Mouse (Mus musculus): ENCODE results near the gene Tbc1d9b.
"Not testable (repeated sequence)": the region's sequence is repeated elsewhere in the genome, so short reads cannot be mapped to it uniquely, and the experiment has no call there.

Gene Tbc1d9b

DNA sequence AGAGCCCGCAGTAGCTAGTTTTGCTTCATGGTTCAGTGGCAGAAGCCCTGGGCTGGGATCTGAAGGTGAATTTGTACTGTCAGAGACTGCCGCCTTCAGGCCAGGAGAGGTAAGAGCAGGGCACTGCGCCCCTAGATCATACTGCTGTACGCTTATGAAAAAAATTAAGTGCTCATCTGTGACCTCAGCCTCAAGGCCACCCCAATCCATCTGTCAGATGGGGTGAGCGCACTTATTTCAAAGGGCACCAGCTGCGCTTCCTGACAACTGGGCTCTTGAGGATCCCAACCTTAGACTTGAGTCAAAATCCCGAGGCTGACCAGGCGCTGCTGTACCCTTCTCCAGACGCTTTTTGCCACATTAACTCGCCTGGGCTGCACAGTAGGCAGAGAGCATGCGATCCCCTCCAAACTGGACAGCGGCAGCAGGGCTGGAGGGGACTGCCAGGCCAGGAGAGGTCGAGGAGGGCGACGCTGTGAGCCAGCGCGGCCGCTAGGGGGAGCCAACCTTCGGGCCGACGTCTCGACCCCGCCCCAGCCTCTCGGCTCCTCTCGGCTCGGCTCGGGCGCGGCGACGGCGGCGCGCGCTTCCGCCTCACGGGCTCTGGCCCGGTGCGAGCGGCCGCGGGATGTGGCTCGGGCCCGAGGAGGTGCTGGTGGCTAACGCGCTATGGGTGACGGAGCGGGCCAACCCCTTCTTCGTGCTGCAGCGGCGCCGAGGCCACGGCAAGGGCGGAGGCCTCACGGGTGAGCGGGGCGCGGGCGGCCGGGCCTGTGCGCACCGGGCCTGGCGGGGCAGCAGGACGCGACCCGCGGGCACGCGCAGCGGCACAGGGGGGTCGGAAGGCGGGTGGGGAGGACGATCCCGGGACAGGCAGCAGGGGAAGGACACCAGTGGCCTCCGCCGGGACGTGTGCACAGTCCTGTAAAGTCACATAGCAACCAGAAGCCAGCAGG lies at the start of gene Tbc1d9b:
Gene Tbc1d9b (plus strand): TSS at position 586 of the 956 bp plus-strand sequence.
- DNase-seq (ENCODE audit: low read depth) = peak; percentile 70

GRCm38 (mm10) chr11:50086211-50086610 lies 45.0 kb upstream of the Tbc1d9b start:
- no peak for DNase-seq (ENCODE audit: low read depth)

DNA sequence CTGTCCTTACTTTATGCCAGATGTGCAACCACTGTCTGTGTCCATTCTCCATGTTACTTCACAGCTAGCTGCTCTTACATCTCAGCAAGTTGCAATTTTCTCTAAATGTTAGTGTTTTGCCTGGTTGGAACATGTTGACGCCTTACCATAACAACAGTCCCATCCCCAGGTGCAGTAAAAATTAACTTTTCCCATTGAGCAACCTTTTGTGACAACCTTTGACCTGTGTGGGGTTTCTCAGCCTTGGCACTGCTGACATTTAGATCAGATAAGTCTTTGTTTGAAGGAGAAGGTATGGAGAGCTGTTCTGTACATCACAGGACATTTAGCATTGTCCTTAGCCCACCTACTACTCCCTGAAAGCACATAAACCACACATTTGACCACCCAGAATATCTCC lies 41.4 kb upstream of the Tbc1d9b start:
- no peak for DNase-seq (ENCODE audit: low read depth)

DNA sequence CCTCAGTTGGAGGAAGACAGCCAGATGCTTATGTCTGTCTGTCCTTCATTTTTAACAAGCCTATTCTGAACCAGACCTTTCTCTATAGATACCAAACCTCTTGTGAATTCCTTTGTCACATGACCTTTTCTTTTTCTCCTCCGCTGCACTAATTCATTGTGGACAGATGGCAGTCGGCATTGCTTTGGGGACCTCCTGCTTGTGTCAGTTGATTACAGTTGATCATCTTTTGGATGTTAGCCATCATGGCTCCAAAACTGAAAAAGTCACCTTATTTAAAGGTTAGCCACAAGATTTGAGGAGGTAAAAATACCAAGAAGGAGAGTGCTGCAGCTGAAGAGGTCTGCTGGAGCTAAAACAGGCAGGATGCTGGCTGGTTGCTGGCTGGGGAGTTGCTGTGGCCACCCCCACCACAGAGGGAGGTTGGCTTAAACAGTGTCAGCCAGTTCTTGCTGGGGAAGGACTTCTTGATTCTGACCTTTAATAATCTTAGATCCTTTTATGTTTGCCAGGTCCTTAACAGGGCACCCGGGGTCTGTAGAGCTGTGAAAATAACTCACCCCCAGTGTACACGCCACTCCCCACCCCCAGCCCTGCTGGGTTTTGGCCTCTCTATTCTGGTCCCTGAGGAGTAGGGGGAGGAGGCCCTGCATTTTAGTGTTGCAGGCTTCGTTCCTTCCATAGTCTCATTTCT lies 40.1 kb upstream of the Tbc1d9b start:
- no peak for DNase-seq (ENCODE audit: low read depth)

DNA sequence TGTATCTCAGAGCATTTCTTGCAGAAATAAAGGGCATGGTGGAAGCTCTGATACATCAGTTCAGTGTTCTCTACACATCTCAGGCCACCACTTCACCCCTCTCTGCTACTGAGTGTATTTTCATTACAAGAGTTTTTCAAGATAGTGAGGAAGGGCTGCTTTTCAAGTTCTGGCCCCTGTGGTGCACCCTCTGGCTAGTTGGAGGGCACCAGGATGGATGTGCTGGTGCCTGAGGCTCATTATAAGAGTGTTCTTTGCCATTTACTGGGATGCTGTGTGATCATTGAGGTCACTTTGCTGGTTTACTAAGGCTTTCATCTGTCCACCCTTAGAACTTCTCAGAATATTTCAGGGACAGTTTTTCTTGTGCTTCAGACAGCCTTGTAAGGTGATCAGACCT lies 39.5 kb upstream of the Tbc1d9b start:
- no peak for DNase-seq (ENCODE audit: low read depth)

GRCm38 (mm10) chr11:50095661-50096060 lies 35.5 kb upstream of the Tbc1d9b start:
- no peak for DNase-seq (ENCODE audit: low read depth)

- DNase-seq (ENCODE audit: low read depth) = no peak
These were observed 34.1 kb upstream of the Tbc1d9b start for GRCm38 (mm10) chr11:50097091-50097490.

DNA sequence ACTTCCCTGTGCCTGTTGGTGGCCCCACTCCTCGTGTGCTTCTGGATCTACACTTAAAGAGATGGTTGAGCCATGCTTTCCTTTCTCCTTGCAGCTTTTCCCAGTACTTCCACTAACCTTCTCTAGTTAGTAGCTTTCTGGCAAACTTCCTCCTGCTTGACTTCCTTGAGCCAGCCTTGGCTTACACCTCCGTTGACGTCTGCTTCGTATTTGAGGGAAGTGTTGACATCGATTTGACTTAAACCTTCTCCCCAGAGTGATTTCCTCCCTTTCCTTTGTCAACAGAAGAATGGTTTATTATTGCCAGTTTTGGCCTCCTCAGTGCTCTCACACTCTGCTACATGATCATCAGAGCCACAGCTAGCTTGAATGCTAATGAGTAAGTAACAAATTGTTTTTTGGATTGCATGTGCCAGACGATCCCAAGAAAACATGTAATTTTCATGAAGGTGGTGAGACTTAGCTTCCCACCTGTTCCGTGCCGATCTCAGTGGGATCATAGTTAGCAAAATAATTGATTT lies 32.2 kb upstream of the Tbc1d9b start:
- no peak for DNase-seq (ENCODE audit: low read depth)

GRCm38 (mm10) chr11:50099692-50100091 lies 31.5 kb upstream of the Tbc1d9b start:
- DNase-seq (ENCODE audit: low read depth) = no peak

DNA sequence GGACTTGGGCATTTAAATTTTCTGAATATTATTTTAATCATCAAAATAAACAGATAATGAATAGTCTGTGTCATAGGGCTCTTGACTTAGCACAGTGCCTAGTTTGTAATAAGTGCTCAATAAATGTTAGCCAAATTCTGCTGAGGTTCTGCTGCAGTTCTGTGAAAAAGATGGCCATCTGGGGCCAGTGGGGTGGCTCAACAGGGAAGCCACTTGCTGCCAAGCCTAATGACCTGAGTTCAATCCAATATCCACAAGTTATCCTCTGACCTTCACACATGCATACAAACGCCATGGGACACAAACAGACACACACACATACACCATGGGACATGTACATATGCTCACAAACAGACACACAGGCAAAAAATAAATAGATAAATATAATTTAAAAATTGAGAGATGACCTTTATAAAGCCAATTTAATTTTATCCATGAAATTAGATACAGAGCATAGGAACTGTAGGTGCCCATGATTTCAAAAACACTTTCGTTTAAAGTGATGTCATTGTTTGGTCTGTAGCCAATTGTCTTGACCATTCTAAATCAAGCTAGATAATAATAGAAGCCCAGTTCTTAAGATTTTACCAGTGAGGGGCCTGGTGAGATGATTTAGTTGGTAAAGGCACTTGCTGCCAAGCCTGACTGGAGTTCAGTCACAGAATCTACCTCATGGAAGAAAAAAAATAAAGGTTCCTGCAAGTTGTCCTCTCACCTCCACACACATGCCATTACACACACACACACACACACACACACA lies 30.5 kb upstream of the Tbc1d9b start:
- no peak for DNase-seq (ENCODE audit: low read depth)

DNA sequence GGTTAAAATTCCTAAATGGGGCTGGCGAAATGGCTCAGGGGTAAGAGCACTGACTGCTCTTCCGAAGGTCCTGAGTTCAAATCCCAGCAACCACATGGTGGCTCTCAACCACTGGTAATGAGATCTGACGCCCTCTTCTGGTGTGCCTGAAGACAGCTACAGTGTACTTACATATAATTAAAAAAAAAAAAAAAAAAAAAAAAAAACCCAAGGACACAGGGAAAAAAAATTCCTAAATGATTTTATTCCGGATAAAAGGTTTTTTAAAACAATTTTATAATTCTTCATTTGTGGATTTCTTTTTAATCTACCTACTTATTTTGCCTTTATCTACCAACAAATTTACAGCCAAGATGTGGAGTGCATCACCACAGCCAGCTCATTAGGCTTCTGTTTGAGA lies 29.2 kb upstream of the Tbc1d9b start:
- not testable (repeated sequence) for DNase-seq (ENCODE audit: low read depth)

DNA sequence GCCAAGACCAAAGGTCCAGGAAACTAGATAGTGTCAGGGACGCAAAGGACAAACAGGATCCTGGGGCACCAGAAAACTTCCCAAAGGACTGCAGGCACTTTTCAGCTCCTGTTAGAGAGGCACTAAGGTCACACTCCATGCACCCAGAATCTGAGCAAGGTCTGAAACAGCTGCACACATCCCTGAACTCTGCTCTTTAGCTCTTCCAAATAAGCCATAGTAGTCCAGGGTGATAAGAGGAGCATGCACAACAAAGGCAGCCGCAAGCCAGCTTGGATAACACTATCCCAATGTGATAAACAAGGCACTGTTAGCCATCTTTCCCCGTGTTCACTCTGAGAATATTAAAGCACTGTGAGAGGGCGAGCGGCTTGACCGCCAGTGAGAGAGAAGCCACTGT lies 27.2 kb upstream of the Tbc1d9b start:
- DNase-seq (ENCODE audit: low read depth) = no peak

- DNase-seq (ENCODE audit: low read depth) = no peak
These were observed 26.0 kb upstream of the Tbc1d9b start for GRCm38 (mm10) chr11:50105237-50105636.

GRCm38 (mm10) chr11:50106024-50106423 lies 25.2 kb upstream of the Tbc1d9b start:
- DNase-seq (ENCODE audit: low read depth) = no peak

GRCm38 (mm10) chr11:50108823-50109244 lies 22.4 kb upstream of the Tbc1d9b start:
- DNase-seq (ENCODE audit: low read depth) = no peak

GRCm38 (mm10) chr11:50114329-50114728 lies 16.9 kb upstream of the Tbc1d9b start:
- DNase-seq (ENCODE audit: low read depth) = no peak

DNA sequence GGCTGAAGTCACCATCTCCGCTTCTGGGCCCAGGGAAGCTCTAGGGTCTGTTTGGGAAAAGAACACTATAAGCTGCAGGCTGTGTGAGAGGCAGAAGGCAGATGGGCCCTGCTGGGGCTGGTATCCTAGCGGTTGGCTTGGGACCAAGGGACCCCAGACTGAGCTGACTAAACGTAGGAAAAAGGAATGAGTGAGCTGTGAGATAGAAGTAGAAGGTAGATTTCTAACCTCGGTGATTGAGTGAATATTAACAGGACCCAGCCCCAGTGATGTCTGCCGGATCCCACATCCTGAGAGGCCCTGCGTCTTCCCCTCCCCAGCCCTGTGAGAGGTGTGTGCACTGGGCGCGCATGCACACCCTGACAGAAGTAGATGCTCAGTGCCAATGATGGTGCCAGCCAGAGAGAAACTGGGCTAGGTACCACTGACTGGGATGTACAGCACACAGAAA lies 8.5 kb upstream of the Tbc1d9b start:
- no peak for DNase-seq (ENCODE audit: low read depth)

DNA sequence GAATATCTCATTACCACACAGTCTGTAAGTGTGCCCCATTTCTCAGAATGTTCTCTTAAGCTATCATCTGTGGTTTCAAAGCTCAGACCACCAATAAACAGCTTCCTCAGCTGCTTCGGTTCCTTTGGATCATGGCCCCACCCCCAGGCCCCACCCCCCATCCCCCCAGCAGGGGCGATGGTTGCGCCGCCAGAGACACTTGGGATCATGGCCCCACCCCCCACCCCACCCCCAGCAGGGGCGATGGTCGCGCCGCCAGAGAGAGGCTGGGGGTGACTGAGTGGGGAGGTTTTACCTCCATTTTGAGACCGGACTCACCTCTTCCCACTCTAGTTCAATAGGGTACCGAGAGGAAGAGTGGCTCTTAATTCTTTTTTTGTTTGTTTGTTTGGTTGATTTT lies 3.4 kb upstream of the Tbc1d9b start:
- no peak for DNase-seq (ENCODE audit: low read depth)

- no peak for DNase-seq (ENCODE audit: low read depth)
These were observed 605 bp downstream of the Tbc1d9b start for GRCm38 (mm10) chr11:50131801-50132201.

- no peak for DNase-seq (ENCODE audit: low read depth)
These were observed 1.1 kb downstream of the Tbc1d9b start for GRCm38 (mm10) chr11:50132265-50132664.

GRCm38 (mm10) chr11:50134136-50134859 lies 3.1 kb downstream of the Tbc1d9b start:
- no peak for DNase-seq (ENCODE audit: low read depth)
